Mouse (Mus musculus) CH12F3 (cell line): ENCODE results near the gene Ppm1m.

Experiments used
- in situ Hi-C: fragments of 300-500 bp; cut with MboI; formaldehyde crosslinking; loops from 2 replicates; pipeline ENCODE4 v1.14.3; 2020; ENCODE audit warnings: low sequenced_read_pairs

Gene Ppm1m

GRCm38 (mm10) chr9:106159784-106160301 lies 39.7 kb downstream of the Ppm1m start:
- in situ Hi-C loops = no loop called here

- in situ Hi-C loops = no loop called here
Observed at GRCm38 (mm10) chr9:106159237-106159636, 40.3 kb downstream of the Ppm1m start.

- in situ Hi-C loops = no loop called here
Observed at GRCm38 (mm10) chr9:106158037-106158491, 41.5 kb downstream of the Ppm1m start, which contains the start of gene Glyctk. TSS of gene Glyctk (minus strand) at chr9:106158138.

- in situ Hi-C loops = no loop called here
Observed at GRCm38 (mm10) chr9:106157623-106157925, 42.0 kb downstream of the Ppm1m start.

GRCm38 (mm10) chr9:106156921-106157622 lies 42.5 kb downstream of the Ppm1m start:
- in situ Hi-C loops = no loop called here

- in situ Hi-C loops = no loop called here
Observed at GRCm38 (mm10) chr9:106156419-106156818, 43.1 kb downstream of the Ppm1m start.

- in situ Hi-C loops = no loop called here
Observed at GRCm38 (mm10) chr9:106154106-106154505, 45.4 kb downstream of the Ppm1m start.

- in situ Hi-C loops = no loop called here
Observed at GRCm38 (mm10) chr9:106149399-106149754, 50.2 kb downstream of the Ppm1m start.

- in situ Hi-C loops = no loop called here
Observed at GRCm38 (mm10) chr9:106148541-106149398, 50.8 kb downstream of the Ppm1m start.

- in situ Hi-C loops = no loop called here
Observed at GRCm38 (mm10) chr9:106147851-106148431, 51.6 kb downstream of the Ppm1m start.

GRCm38 (mm10) chr9:106147281-106147680 lies 52.3 kb downstream of the Ppm1m start:
- in situ Hi-C loops = no loop called here

GRCm38 (mm10) chr9:106145582-106145981 lies 54.0 kb downstream of the Ppm1m start:
- in situ Hi-C loops = no loop called here
